ENCODE assay signal across 29 mouse cellular contexts in the genomic region with DNA sequence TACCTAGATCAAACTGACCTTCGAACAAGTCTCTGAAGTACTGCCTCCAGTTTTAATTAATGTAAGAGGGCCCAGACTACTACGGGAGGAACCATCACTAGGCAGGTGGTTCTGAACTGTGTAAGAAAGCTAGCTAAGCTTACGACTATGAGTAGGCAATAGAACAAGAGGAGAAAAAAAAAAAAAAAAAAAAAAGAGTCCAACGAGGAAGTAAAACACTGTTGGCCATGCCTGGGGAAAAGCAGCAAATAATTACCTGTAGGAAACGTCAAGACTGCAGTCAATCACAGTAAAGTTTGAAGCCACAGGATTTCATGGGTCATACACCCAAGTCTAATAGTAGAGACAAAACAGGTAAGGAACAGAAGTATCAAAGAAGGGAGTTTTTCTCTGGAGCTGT. TPM values are rescaled to one million over a fixed set of nuclear protein-coding genes. Genes with fewer than 3 reads are reported as not detected.
A peak's percentile ranks its signal among the peaks of the same experiment; 100 is the strongest.
DNase-seq lines count a peak whose midpoint lies in the region; ATAC-seq and TF ChIP-seq lines count a peak whose summit lies in the region.
"Had no signal": no experiment of that assay in that cellular context is flagged by ENCODE, and none has a peak within 500 bp of the region (broad histone marks: within the 10 kb centered on the region; RNA-seq: fewer than 3 reads in every experiment).

No protein-coding gene starts in this region.

- peaks cover 75% of the 10 kb centered on the region for H3K79me2 ChIP-seq in CH12.LX (replicated peaks; ENCODE audit: control insufficient read depth, extremely low read depth, insufficient read depth, poor library complexity, severe bottlenecking)

- no peaks in the 10 kb centered on the region for H3K9me3 ChIP-seq in liver, postnatal 0 days (ENCODE audit: low read length)
- no peaks in the 10 kb centered on the region for H3K9me3 ChIP-seq in liver, embryonic 11.5 days (ENCODE audit: control insufficient read depth, low read length)
- H3K9me3 ChIP-seq in CH12.LX (replicated peaks; ENCODE audit: low read length): no peaks in the 10 kb centered on the region
- H3K9me3 ChIP-seq: embryonic facial prominence, embryonic 10.5 days; embryonic facial prominence, embryonic 13.5 days; forebrain, embryonic 12.5 days; forebrain, embryonic 15.5 days; heart, embryonic 12.5 days; heart, embryonic 15.5 days; hindbrain, embryonic 10.5 days; hindbrain, embryonic 13.5 days had no signal

- H3K36me3 ChIP-seq in liver, postnatal 0 days (replicated peaks; ENCODE audit: insufficient read depth, low read length): no peaks in the 10 kb centered on the region; the same call in 1 of the 2 replicates
- peaks cover 3% of the 10 kb centered on the region; the same call in 1 of the 2 replicates for H3K36me3 ChIP-seq in liver, embryonic 11.5 days (ENCODE audit: control insufficient read depth, insufficient read depth, low read length)
- peaks cover 3 to 25% of the 10 kb centered on the region in 2 experiments for H3K36me3 ChIP-seq in CH12.LX (replicated peaks in 1 of 2; ENCODE audit: control insufficient read depth in 1 of 2, insufficient read depth in 1 of 2, low read length in 1 of 2)
- no peaks in the 10 kb centered on the region; the same call in 1 of the 2 replicates for H3K36me3 ChIP-seq in splenic B cell, adult 2 months (ENCODE audit: control insufficient read depth, insufficient read depth, low read length, poor library complexity, severe bottlenecking)
- H3K36me3 ChIP-seq: embryonic facial prominence, embryonic 13.5 days; forebrain, embryonic 12.5 days; forebrain, embryonic 15.5 days; heart, embryonic 12.5 days; heart, embryonic 15.5 days; hindbrain, embryonic 13.5 days had no signal

- TF ChIP-seq POLR2A in CH12.LX (IDR thresholded peaks at IDR 0.05; ENCODE audit: low read depth, low read length): no peak

- in situ Hi-C loops in CH12.LX (cut with MboI; ENCODE audit: low pct_ligation_motif_present, low pct_unique_long_range_greater_than_20kb, low sequenced_read_pairs): loop anchor here (10.0 kb wide), 2 partner anchors 116 to 246 kb away; a partner anchor contains a TSS

- no peak for TF ChIP-seq CTCF in liver, postnatal 0 days (IDR thresholded peaks at IDR 0.05; ENCODE audit: low read depth)
- TF ChIP-seq CTCF in CH12.LX (conservative IDR thresholded peaks at IDR 0.05 in 1 of 2, IDR thresholded peaks at IDR 0.05 in 1 of 2; ENCODE audit: low read depth in 2 of 2, low read length in 2 of 2): no peak

- ATAC-seq in liver, postnatal 0 days: no peak
- ATAC-seq in liver, embryonic 11.5 days (replicated peaks; ENCODE audit: low FRiP score): no peak
- ATAC-seq: CD4-positive, CD25-positive, alpha-beta regulatory T cell, adult 4 months; forebrain, embryonic 15.5 days; hindbrain, embryonic 16.5 days; Patski had no signal

- H3K27ac ChIP-seq in liver, postnatal 0 days (ENCODE audit: low read depth): 0 out of 2 replicates have a peak overlapping the region, but pooled peaks have one; percentile 12
- H3K27ac ChIP-seq in liver, embryonic 11.5 days (ENCODE audit: low read depth, low read length): no peak overlapping the region
- H3K27ac ChIP-seq in CH12.LX (ENCODE audit: insufficient read depth, low read depth): no peak overlapping the region
- H3K27ac ChIP-seq: embryonic facial prominence, embryonic 10.5 days; embryonic facial prominence, embryonic 13.5 days; forebrain, embryonic 12.5 days; forebrain, embryonic 15.5 days; heart, embryonic 15.5 days; hindbrain, embryonic 10.5 days; hindbrain, embryonic 13.5 days had no signal

- no peak overlapping the region for H3K4me2 ChIP-seq in liver, postnatal 0 days (ENCODE audit: low read depth, low read length)
- no peak overlapping the region for H3K4me2 ChIP-seq in liver, embryonic 11.5 days
- no peak overlapping the region for H3K4me2 ChIP-seq in CH12.LX (ENCODE audit: insufficient read depth, low read depth, poor library complexity, severe bottlenecking)
- H3K4me2 ChIP-seq: embryonic facial prominence, embryonic 13.5 days; forebrain, embryonic 12.5 days; forebrain, embryonic 15.5 days; heart, embryonic 12.5 days; heart, embryonic 15.5 days; hindbrain, embryonic 13.5 days had no signal

- WGBS in liver, postnatal 0 days (ENCODE audit: insufficient replicate concordance): 50% methylated on average over 5 of the region's 5 CpGs
- 64% methylated on average over 5 of the region's 5 CpGs for WGBS in liver, embryonic 11.5 days

- no peak overlapping the region for H3K9ac ChIP-seq in liver, postnatal 0 days (replicated peaks)
- no peak overlapping the region for H3K9ac ChIP-seq in liver, embryonic 11.5 days (ENCODE audit: low read depth, low read length)
- no peak overlapping the region for H3K9ac ChIP-seq in CH12.LX (ENCODE audit: insufficient read depth, low read depth)
- H3K9ac ChIP-seq: embryonic facial prominence, embryonic 13.5 days; forebrain, embryonic 12.5 days; forebrain, embryonic 15.5 days; heart, embryonic 12.5 days; heart, embryonic 15.5 days; hindbrain, embryonic 13.5 days had no signal

- TF ChIP-seq RAD21 in CH12.LX (IDR thresholded peaks at IDR 0.05; ENCODE audit: low read depth, low read length): no peak

- no peak overlapping the region for H3K4me3 ChIP-seq in liver, postnatal 0 days (ENCODE audit: low read depth, low read length)
- no peak overlapping the region for H3K4me3 ChIP-seq in liver, embryonic 11.5 days (ENCODE audit: low read depth, low read length)
- no peak overlapping the region for H3K4me3 ChIP-seq in CH12.LX (replicated peaks in 1 of 3; ENCODE audit: low read depth in 2 of 3, low read length in 2 of 3, poor library complexity in 1 of 3)
- H3K4me3 ChIP-seq: embryonic facial prominence, embryonic 10.5 days; embryonic facial prominence, embryonic 13.5 days; erythroblast, embryonic 14.5 days; forebrain, embryonic 12.5 days; forebrain, embryonic 15.5 days; heart, embryonic 12.5 days; heart, embryonic 15.5 days; hindbrain, embryonic 10.5 days; hindbrain, embryonic 13.5 days had no signal

- no peak for DNase-seq in liver, postnatal 0 days
- no peak for DNase-seq in liver, embryonic 11.5 days (ENCODE audit: low spot score)
- no peak for DNase-seq in CH12.LX (ENCODE audit: extremely low read depth)
- DNase-seq in splenic B cell, adult 2 months (ENCODE audit: low read depth, low spot score): peak; percentile 26
- no peak for DNase-seq in embryo, embryonic 10.5 days (ENCODE audit: low spot score)
- DNase-seq in right cerebral cortex, postnatal 4 days: no peak
- DNase-seq: adrenal gland, postnatal 10 days; adrenal gland, postnatal 36 days; cerebellum, adult 11 months; cerebellum, adult 2 months; cerebellum, adult 9-11 months; cerebellum, postnatal 25 days; embryo, embryonic 11 days; gastrocnemius, postnatal 25 days; heart, adult 18-20 months; heart, postnatal 10 days; heart, postnatal 36 days had no signal

- dilution Hi-C loops in CH12.LX (cut with MboI; ENCODE audit: extremely low pct_ligation_motif_present, extremely low pct_unique_long_range_greater_than_20kb, low sequenced_read_pairs): no loop called here

- no peak for TF ChIP-seq EP300 in liver, postnatal 0 days (IDR thresholded peaks at IDR 0.05; ENCODE audit: low read depth)
- no peak for TF ChIP-seq EP300 in CH12.LX (IDR thresholded peaks at IDR 0.05; ENCODE audit: low read length)

- H3K4me1 ChIP-seq in liver, postnatal 0 days (ENCODE audit: insufficient read depth): peaks cover 24% of the 10 kb centered on the region
- peaks cover 9% of the 10 kb centered on the region; the same call in 1 of the 2 replicates for H3K4me1 ChIP-seq in liver, embryonic 11.5 days (replicated peaks; ENCODE audit: control insufficient read depth, insufficient read depth, low read length)
- H3K4me1 ChIP-seq in CH12.LX (ENCODE audit: control insufficient read depth in 1 of 2, insufficient read depth in 2 of 2): peaks cover 2 to 54% of the 10 kb centered on the region in 2 experiments; a peak in 2 of 4 replicates
- H3K4me1 ChIP-seq: embryonic facial prominence, embryonic 10.5 days; forebrain, embryonic 12.5 days; forebrain, embryonic 15.5 days; hindbrain, embryonic 10.5 days; hindbrain, embryonic 13.5 days had no signal

- H3K27me3 ChIP-seq in liver, postnatal 0 days (ENCODE audit: insufficient read depth, low read length): no peaks in the 10 kb centered on the region
- no peaks in the 10 kb centered on the region for H3K27me3 ChIP-seq in liver, embryonic 11.5 days (replicated peaks; ENCODE audit: control insufficient read depth, insufficient read depth, low read length)
- no peaks in the 10 kb centered on the region for H3K27me3 ChIP-seq in CH12.LX (replicated peaks)
- H3K27me3 ChIP-seq in splenic B cell, adult 2 months (ENCODE audit: control insufficient read depth, insufficient read depth, low read length, poor library complexity, severe bottlenecking): no peaks in the 10 kb centered on the region
- H3K27me3 ChIP-seq: embryonic facial prominence, embryonic 13.5 days; forebrain, embryonic 12.5 days; forebrain, embryonic 15.5 days; heart, embryonic 12.5 days; heart, embryonic 15.5 days; hindbrain, embryonic 13.5 days; Patski had no signal

TF ChIP-seq in CH12.LX, 34 proteins besides CTCF, POLR2A, EP300 and RAD21:
- peak; percentile 93 for TF ChIP-seq ZNF384 (IDR thresholded peaks at IDR 0.05; ENCODE audit: low read depth, low read length)
- TF ChIP-seq ELF1 (IDR thresholded peaks at IDR 0.05; ENCODE audit: low read depth, low read length): peak; percentile 34; the same call in 1 of the 2 replicates
- no peak for TF ChIP-seq NRF1 (IDR thresholded peaks at IDR 0.05; ENCODE audit: low read depth, low read length)
TF ChIP-seq in CH12.LX: peak in this region for 2.

RNA-seq across cellular contexts. Expression of a gene that starts 8.7 kb away (rescaled TPM):
- 8.1 and 8.8 TPM in 2 replicates for polyA plus RNA-seq in liver, postnatal 0 days (2015; fragmentation: Nextera tagmentation; extraction: Ambion mirVana)
- 31.2 and 32.2 TPM in 2 replicates for polyA plus RNA-seq in liver, embryonic 11.5 days (2014; fragmentation: Nextera tagmentation; extraction: Ambion mirVana)
- 22.9 and 25.6 TPM in 2 replicates for total RNA-seq in CH12.LX (2012; rRNA removed)
- 25.7 and 27.1 TPM in 2 replicates for total RNA-seq in CH12.LX (2014; rRNA removed)
- 22.7 and 23.4 TPM in 2 replicates for polyA plus RNA-seq in CH12.LX (2012; ENCODE audit: insufficient read length, low read depth)
